Mouse (Mus musculus) cerebral cortex, adult 2 months (tissue): ENCODE data around the gene Pard3.

Source experiments
- WGBS: fragments of 180-500 bp; shearing (Covaris S2); methylation state at CpG from one replicate; pipeline ENCODE4 v1.1.7; 2018; 5-methylcytosine and 5-hydroxymethylcytosine counted together

The Pard3 gene

GRCm38 (mm10) chr8:127243351-127243750, 179.7 kb downstream of the Pard3 start:
- 89% methylated on average over 4 of the region's 4 CpGs for WGBS

DNA sequence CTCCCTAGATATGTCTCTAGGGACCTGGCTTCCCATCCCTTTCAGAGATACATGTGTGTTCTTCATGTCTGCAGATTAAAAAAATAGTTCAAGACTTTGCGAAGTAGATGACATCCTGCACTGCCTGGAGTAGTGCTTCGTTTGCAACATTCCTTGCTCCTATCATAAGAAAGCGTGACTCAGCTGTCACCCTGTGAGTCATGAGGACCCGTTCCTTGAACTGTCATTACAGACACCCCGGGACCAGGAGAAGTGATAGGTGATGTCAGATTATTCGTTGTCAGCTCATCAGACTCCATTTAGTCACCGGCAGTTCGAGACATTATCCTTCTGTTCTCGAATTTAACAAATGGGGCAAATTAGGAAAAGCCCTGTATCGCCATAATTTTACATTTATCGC, 180.1 kb downstream of the Pard3 start:
- 76% methylated on average over 11 of the region's 11 CpGs for WGBS

- 81% methylated on average over 4 of the region's 4 CpGs for WGBS
Measured at GRCm38 (mm10) chr8:127250746-127251145, 187.1 kb downstream of the Pard3 start.

DNA sequence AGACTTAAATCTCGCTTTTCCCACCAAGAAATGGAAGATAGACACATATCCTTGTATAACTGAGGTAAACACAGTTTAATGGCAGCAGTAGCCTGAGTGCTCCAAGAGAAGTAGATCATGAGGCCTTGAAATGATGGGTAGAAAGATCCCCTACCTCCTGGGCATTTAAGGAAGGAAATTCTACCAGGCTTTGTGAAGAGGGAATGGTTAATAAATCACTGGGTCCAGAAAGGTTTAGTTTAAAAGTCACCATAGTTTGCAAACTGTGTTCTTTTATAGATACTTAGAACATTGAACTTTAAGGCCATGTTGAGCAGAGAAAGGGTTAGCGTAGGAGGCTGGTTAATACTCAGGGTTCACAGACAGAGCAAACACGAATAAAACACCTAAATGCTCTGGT, 187.8 kb downstream of the Pard3 start:
- WGBS, result over 99% methylated on average over 3 of the region's 3 CpGs

GRCm38 (mm10) chr8:127251985-127252384, 188.3 kb downstream of the Pard3 start:
- 86% methylated on average over 13 of the region's 13 CpGs for WGBS

DNA sequence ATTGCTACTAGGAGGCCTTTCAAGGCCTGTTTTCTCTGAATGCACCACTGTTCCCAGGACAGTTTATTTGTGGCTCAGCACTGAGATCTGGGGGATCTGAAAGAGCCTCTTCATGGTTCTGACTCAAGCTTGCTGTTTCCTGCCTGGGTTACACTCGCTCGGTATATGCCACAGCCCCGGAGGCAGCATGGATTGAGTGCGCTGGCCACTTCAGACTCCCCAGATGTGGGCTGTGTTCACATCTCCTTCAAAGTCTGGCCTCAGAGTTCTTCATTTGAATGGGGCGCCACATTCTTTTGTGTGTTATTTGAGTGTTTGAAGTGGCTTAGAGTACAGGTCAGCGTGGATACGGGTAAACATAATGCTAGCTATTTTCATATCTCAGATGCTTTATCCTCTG, 190.9 kb downstream of the Pard3 start:
- WGBS, result 76% methylated on average over 7 of the region's 7 CpGs

- WGBS, result 93% methylated on average over 3 of the region's 3 CpGs
Measured at GRCm38 (mm10) chr8:127257086-127257485, 193.4 kb downstream of the Pard3 start.

GRCm38 (mm10) chr8:127261051-127261450, 197.4 kb downstream of the Pard3 start:
- WGBS, result 94% methylated on average over 6 of the region's 6 CpGs

DNA sequence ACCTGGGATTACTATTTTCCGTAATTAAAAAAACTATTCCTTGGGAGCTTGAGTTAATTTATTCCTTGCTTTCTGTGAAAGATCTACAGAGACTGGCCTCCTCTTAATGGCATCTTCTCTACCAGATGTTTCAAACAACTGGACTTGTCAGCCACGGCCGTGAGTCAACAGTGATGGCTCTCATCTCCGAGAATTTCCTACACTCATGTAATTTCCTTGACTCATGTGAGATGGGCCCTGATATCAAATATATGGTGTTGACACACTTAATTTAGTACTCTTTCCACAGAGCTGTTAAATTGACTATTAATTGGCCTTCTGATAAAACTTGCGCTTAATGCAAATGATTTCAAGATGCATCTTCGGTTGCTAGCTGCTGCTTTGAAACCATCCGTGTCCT, 198.3 kb downstream of the Pard3 start:
- WGBS, result 92% methylated on average over 7 of the region's 7 CpGs

DNA sequence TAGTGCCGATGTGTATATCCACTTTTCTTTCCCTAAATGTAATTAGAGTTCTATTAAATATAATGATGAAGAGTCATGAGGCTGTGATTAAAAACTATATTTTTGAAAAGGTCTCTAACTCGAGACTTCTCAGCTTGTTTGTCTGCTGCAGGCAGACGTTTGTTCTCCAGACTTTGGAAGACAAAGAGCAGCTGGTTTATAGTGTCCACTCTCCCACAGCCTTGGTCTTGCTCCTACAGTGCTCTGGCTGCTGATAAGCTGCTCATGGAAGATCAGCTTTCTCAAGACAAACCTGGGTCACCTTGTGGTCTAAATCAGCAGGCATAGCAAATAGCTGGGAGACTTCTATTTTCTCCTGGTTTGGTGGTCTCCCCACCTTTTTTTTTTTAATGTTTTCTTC, 198.7 kb downstream of the Pard3 start:
- WGBS, result 72% methylated on average over 3 of the region's 3 CpGs

DNA sequence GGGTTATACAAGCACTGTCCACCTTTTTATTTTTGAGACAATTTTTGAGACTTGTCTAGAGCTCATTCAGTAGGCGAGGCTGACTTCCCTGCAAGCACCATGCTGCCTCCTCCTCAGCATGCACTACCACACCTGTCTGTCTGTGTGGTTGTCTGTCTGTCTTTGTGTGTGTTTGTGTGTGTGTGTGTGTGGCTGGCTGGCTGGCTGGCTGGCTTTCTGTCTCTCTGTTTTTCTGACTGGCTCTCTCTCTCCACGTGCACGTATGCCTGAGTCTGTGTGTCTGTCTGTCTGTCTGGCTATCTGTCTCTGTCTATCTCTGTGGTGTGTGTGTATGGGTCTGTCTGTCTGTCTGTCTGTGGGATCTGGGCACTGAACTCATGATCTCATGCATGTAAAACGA, 199.2 kb downstream of the Pard3 start:
- 87% methylated on average over 4 of the region's 4 CpGs for WGBS

DNA sequence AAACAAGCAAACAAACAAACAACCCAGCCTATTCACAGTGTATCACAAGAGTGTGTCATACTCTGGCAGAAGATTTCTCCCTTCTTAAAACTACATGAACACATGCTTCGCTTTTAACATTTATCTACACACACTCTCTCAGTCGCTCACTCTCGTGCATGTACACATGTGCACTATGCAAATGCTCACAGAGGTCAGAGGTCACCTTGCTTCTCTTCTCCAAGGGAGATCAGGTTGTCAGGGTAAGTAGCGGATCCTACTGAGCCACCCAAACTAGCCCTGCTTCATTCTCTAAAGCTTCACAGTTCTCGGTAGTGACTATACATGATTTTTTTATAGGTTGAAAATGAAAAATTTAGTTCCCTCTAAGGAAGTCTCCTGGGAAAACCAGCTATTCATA, 199.8 kb downstream of the Pard3 start:
- WGBS, result 83% methylated on average over 5 of the region's 5 CpGs

GRCm38 (mm10) chr8:127264691-127265470, 201.2 kb downstream of the Pard3 start:
- 90% methylated on average over 8 of the region's 8 CpGs for WGBS

DNA sequence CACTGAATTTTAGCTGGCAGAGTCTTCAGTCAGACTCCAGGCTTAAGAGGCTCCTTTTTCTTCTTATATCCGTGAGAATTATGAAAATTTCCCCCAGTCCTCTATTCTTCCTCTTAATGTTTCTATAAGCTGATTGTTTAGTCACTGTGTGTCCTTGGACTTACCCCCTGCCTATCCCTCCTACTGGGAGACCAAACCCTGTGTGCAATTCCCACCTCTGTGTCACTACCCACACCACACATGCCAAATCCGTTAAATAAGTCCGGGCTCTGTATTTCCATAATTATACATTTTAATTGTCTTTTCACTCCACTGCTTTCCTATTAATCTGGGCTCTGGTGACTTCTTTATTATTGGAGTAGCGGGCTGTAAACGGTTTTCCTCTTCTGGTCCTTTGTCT, 203.1 kb downstream of the Pard3 start:
- WGBS, result 54% methylated on average over 5 of the region's 5 CpGs

DNA sequence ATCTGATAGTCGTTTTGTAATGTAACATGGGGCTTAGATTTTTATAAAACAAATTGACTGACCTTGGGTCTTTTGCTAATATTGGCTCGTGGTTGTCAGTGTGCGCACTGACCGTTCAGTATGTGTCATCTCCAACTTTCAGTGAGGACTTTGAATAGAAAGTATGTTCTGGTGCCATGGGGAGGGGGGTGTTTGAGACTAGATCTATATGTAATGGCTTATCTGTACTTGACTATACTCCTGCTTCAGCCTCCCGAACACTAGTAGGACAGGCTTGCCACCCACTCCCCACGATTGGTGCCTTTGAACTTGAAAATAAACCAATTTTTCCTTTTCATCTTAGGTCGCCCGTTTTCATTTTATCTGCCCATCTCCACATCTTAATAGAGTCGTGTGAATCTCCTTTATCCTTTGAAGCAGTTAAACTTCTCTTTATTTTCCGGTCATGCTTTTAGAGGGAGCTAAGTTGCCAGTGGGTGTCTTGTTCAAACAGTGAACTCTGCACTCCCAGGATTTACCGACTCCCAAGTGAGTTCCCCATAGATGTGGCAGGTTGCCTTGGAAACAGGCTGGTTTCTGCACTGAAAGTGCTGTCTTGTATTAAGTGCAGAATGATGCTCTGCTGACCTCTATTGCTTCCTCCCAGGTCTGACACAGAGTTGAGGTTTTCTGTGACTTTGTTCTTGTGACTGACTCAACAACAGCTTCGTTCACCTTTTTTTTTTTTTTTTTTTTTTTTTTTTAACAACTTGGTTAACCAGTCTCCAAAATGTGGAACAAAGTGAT, 204.7 kb downstream of the Pard3 start:
- WGBS, result 54% methylated on average over 12 of the region's 12 CpGs

DNA sequence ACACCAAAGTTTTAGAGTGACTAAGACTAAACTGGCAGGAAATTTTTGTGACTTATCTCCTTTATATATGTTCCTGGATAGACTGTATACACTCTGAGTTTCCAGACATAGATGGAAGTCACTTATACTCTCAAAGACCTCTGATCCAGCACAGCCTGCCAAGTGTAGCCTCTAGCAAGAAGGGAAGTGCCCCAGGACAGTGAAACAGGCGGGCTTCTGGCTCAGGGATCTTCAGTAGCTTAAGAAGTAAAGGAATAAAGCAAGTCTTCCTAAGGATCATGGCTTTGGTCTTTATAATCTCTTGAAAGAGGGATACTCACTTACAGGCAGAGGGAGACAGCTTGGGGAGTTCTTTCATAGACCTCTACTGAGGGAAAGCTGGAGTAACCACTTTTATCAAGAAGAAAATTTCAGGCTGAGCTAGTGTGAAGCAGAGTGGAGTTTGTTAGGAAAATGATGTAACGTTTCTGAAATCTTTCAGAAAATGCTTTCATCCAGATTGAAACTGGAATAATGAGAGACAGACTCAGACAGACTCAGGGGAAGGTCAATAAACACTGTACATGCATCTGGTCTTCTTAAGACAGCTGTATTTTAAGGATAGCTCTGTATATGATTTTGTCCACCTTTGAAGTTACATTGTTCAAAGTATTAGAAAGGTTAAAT, 205.5 kb downstream of the Pard3 start:
- WGBS, result 62% methylated on average over 2 of the region's 2 CpGs

- 95% methylated on average over 3 of the region's 3 CpGs for WGBS
Measured at GRCm38 (mm10) chr8:127271186-127271585, 207.5 kb downstream of the Pard3 start.

DNA sequence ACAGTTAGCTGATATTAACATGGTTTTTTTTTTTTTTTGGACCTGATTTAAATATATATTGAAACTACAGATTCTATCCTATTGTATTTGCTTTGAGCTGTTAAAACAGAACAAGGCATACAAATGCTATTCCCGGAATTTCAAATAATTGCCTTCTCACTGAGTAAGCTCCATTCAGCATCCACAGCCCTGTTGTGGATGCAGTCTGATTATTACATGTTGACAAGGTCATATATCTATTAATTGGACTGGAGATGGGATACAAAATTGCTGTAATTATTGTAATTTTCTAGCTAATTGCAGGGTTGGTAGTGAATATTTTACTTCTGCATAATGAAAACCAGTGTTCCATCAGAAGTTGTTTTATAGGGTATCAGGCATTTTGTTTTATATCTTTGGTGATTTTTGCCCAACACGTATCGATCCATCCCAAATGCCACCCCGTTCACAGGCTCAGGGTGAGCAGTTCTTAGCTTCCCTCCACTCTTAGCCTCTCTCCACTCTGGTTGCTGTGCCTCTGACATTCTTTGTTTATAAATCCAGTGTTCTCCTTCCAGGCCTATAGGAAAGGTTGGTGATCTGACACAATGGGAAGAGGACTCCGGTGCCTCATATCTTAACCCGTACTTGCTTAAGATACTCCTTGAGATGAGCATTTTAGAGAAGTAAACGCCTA, 216.7 kb downstream of the Pard3 start:
- WGBS, result 92% methylated on average over 7 of the region's 7 CpGs

GRCm38 (mm10) chr8:127281035-127281434, 217.3 kb downstream of the Pard3 start:
- 86% methylated on average over 4 of the region's 4 CpGs for WGBS

DNA sequence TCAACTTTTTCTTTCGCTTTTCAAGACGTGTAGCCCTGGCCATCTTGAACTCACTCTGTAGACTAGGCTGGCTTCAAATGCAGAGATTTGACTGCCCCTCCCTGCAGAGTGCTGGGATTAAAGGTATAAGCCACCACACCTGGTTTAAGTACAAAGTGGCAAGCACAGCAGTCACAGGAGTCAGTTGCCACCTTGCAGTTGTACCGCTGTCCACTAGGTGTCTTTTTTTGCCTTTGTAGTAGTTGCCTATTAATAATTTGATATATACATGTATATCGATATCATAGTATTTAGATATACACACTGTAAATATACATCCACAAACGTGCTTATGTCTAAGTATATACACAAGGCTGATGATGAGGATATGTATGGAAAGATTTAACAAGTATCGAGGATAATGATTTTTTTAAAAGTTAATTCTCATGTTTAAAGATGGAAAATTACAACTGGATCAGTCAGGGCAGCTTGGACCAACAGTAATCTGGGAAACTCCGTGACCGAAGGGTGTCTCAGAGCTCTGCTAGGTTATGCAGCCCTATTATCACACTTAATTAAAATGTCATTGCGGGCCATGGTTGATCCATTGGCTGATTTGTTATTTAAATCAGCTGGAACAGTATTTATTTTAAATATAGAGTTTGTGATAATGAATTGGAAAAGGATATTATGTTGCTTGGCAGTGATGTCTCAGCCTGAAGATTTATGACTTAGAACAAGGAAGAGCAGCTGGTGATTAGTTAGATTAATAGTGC, 220.9 kb downstream of the Pard3 start:
- WGBS, result 92% methylated on average over 9 of the region's 9 CpGs

GRCm38 (mm10) chr8:127287816-127288215, 224.1 kb downstream of the Pard3 start:
- 94% methylated on average over 10 of the region's 10 CpGs for WGBS
